Mouse (Mus musculus): Measurements from ENCODE around the gene Vars. TPM values are rescaled to one million over a fixed set of nuclear protein-coding genes. Genes with fewer than 3 reads are reported as not detected.

Vars gene
- total RNA-seq, 2 experiments from 2014 or later = 42.2 to 110 TPM

DNA sequence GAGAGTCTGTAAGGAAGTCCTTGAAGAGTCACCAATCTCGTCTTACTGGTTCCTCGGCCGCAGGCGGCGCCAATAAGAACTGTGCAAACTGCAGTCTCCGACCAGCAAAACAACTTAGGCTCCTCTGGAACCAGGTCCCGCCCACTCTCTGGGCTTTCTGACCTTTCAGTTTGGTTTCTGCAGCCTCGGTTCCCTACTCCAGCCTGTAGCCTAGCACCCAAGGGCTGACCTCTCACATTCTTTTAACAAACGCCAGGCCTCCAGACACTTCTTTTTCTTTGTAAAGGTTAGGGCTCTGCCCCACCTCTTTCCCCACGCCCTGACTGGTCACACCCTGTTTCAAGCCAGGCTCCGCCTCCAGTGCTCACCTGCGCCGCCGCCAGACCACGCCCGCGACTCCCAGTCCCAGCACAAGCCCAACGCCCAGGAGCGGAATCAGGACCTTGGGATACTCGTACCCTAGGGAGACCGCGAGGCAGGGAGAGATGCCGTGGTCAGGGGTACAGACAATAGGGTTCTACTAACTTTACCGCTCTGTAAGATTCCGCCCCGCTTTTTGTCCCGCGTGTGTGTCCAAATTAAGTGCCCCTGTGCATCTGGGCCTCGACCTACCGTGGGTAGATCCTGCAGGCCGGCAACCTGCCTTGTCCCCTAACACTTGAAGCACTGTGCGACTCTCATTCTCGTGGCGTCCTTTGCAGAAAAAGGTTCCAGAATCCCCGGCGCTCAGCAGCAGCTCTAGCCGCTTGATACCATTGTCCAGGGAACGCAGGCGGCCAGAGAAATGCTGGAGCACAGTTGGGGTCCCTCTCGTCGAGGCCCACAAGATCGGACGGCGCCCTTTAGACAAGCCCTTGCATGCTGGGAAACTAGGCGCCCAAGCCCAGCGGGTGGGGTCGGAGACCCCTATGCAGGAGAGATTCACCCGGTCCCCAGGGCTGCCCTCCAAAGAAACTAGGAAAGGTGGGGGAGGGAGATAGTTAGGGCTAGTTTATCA, 64.5 kb downstream of the Vars start, which contains the start of gene Ly6g6c:
Gene Ly6g6c, plus strand, starts transcription at position 438 of the 997 bp plus-strand sequence.
- peak; percentile 76 for ATAC-seq (ENCODE audit: poor library complexity, severe bottlenecking)

Other genes starting within 250 kb of the Vars start
Only the 30 nearest of the 45 such genes appear.
- 2.3 and 7.1 TPM in 2 replicates for gene Cfb, start 138.5 kb upstream of the Vars start, total RNA-seq (2015)
- 1.7 and 3.4 TPM in 2 replicates for gene Cfb, start 138.5 kb upstream of the Vars start, total RNA-seq (2017)
- 0.78 and 1.1 TPM in 2 replicates for gene Zbtb12, start 121.5 kb upstream of the Vars start, total RNA-seq (2015)
- 0.98 and 1.0 TPM in 2 replicates for gene Zbtb12, start 121.5 kb upstream of the Vars start, total RNA-seq (2017)
- not detected in 2 replicates for gene Gm20547, start 118.9 kb upstream of the Vars start, total RNA-seq (2015)
- gene Gm20547, start 118.9 kb upstream of the Vars start, total RNA-seq (2017) = 0.41 TPM in 1 of 2 replicates, not detected in the other
- gene C2, start 102.7 kb upstream of the Vars start, total RNA-seq (2015) = 1.0 and 1.3 TPM in 2 replicates
- 0.22 TPM in 1 of 2 replicates, not detected in the other for gene C2, start 102.7 kb upstream of the Vars start, total RNA-seq (2017)
- gene Ehmt2, start 102.5 kb upstream of the Vars start, total RNA-seq (2015) = 66.5 and 68.9 TPM in 2 replicates
- gene Ehmt2, start 102.5 kb upstream of the Vars start, total RNA-seq (2017) = 75.4 and 75.7 TPM in 2 replicates
- gene Slc44a4, start 86.5 kb upstream of the Vars start, total RNA-seq (2015) = 0.33 TPM in 1 of 2 replicates, not detected in the other
- 0.12 TPM in 1 of 2 replicates, not detected in the other for gene Slc44a4, start 86.5 kb upstream of the Vars start, total RNA-seq (2017)
- gene Neu1, start 69.7 kb upstream of the Vars start, total RNA-seq (2015) = 18.1 and 22.9 TPM in 2 replicates
- gene Neu1, start 69.7 kb upstream of the Vars start, total RNA-seq (2017) = 23.4 and 23.7 TPM in 2 replicates
- gene Hspa1b, start 41.7 kb upstream of the Vars start, total RNA-seq (2015) = 14.9 and 22.6 TPM in 2 replicates
- gene Hspa1b, start 41.7 kb upstream of the Vars start, total RNA-seq (2017) = 23.0 and 30.6 TPM in 2 replicates
- not detected in 2 replicates for gene Gm20481, start 31.1 kb upstream of the Vars start, total RNA-seq (2015)
- not detected in 2 replicates for gene Gm20481, start 31.1 kb upstream of the Vars start, total RNA-seq (2017)
- 10.8 and 12.4 TPM in 2 replicates for gene Hspa1a, start 28.8 kb upstream of the Vars start, total RNA-seq (2015)
- 29.2 and 32.0 TPM in 2 replicates for gene Hspa1a, start 28.8 kb upstream of the Vars start, total RNA-seq (2017)
- not detected in 2 replicates for gene Hspa1l, start 28.3 kb upstream of the Vars start, total RNA-seq (2015)
- gene Hspa1l, start 28.3 kb upstream of the Vars start, total RNA-seq (2017) = 0.22 TPM in 1 of 2 replicates, not detected in the other
- 85.8 and 141 TPM in 2 replicates for gene Lsm2, start 19.1 kb upstream of the Vars start, total RNA-seq (2015)
- 13.2 and 31.2 TPM in 2 replicates for gene Lsm2, start 19.1 kb upstream of the Vars start, total RNA-seq (2017)
- 0.07 TPM in 1 of 2 replicates, not detected in the other for gene Vwa7, start 15.6 kb downstream of the Vars start, total RNA-seq (2015)
- gene Vwa7, start 15.6 kb downstream of the Vars start, total RNA-seq (2017) = 0.11 TPM in 1 of 2 replicates, not detected in the other
- gene Sapcd1, start 27.0 kb downstream of the Vars start, total RNA-seq (2015) = 1.4 and 1.5 TPM in 2 replicates
- 0.22 TPM in 1 of 2 replicates, not detected in the other for gene Sapcd1, start 27.0 kb downstream of the Vars start, total RNA-seq (2017)
- gene Msh5, start 45.8 kb downstream of the Vars start, total RNA-seq (2015) = 7.4 and 7.5 TPM in 2 replicates
- 3.6 and 6.3 TPM in 2 replicates for gene Msh5, start 45.8 kb downstream of the Vars start, total RNA-seq (2017)
- gene Clic1, start 49.0 kb downstream of the Vars start, total RNA-seq (2015) = 415 and 463 TPM in 2 replicates
- gene Clic1, start 49.0 kb downstream of the Vars start, total RNA-seq (2017) = 386 and 405 TPM in 2 replicates
- gene Ddah2, start 58.0 kb downstream of the Vars start, total RNA-seq (2015) = 2.2 and 3.1 TPM in 2 replicates
- 1.2 and 2.7 TPM in 2 replicates for gene Ddah2, start 58.0 kb downstream of the Vars start, total RNA-seq (2017)
- not detected in 2 replicates for gene Ly6g6c, start 64.4 kb downstream of the Vars start, total RNA-seq (2015)
- gene Ly6g6c, start 64.4 kb downstream of the Vars start, total RNA-seq (2017) = not detected in 2 replicates
- gene Mpig6b, start 65.2 kb downstream of the Vars start, total RNA-seq (2015) = not detected in 2 replicates
- not detected in 2 replicates for gene Mpig6b, start 65.2 kb downstream of the Vars start, total RNA-seq (2017)
- gene Ly6g6e, start 75.9 kb downstream of the Vars start, total RNA-seq (2015) = not detected in 2 replicates
- gene Ly6g6e, start 75.9 kb downstream of the Vars start, total RNA-seq (2017) = not detected in 2 replicates
- not detected in 2 replicates for gene Ly6g6d, start 77.1 kb downstream of the Vars start, total RNA-seq (2015)
- not detected in 2 replicates for gene Ly6g6d, start 77.1 kb downstream of the Vars start, total RNA-seq (2017)
- gene Ly6g6f, start 84.6 kb downstream of the Vars start, total RNA-seq (2015) = not detected in 2 replicates
- not detected in 2 replicates for gene Ly6g6f, start 84.6 kb downstream of the Vars start, total RNA-seq (2017)
- 17.6 and 21.3 TPM in 2 replicates for gene Abhd16a, start 88.3 kb downstream of the Vars start, total RNA-seq (2015)
- 18.0 and 20.4 TPM in 2 replicates for gene Abhd16a, start 88.3 kb downstream of the Vars start, total RNA-seq (2017)
- gene Ly6g5c, start 107.3 kb downstream of the Vars start, total RNA-seq (2015) = not detected in 2 replicates
- gene Ly6g5c, start 107.3 kb downstream of the Vars start, total RNA-seq (2017) = not detected in 2 replicates
- gene Ly6g5b, start 114.4 kb downstream of the Vars start, total RNA-seq (2015) = 6.1 and 8.2 TPM in 2 replicates
- gene Ly6g5b, start 114.4 kb downstream of the Vars start, total RNA-seq (2017) = 1.4 and 1.8 TPM in 2 replicates
- gene Gpank1, start 120.5 kb downstream of the Vars start, total RNA-seq (2015) = 22.6 and 24.6 TPM in 2 replicates
- gene Gpank1, start 120.5 kb downstream of the Vars start, total RNA-seq (2017) = 48.5 and 50.0 TPM in 2 replicates
- 404 and 428 TPM in 2 replicates for gene Csnk2b, start 121.1 kb downstream of the Vars start, total RNA-seq (2015)
- gene Csnk2b, start 121.1 kb downstream of the Vars start, total RNA-seq (2017) = 323 and 362 TPM in 2 replicates
- gene D17H6S53E, start 125.4 kb downstream of the Vars start, total RNA-seq (2015) = 4.5 and 4.7 TPM in 2 replicates
- gene D17H6S53E, start 125.4 kb downstream of the Vars start, total RNA-seq (2017) = 13.0 and 26.1 TPM in 2 replicates
- 0.38 TPM in 1 of 2 replicates, not detected in the other for gene Apom, start 131.1 kb downstream of the Vars start, total RNA-seq (2015)
- 0.26 TPM in 1 of 2 replicates, not detected in the other for gene Apom, start 131.1 kb downstream of the Vars start, total RNA-seq (2017)
- gene Bag6, start 134.2 kb downstream of the Vars start, total RNA-seq (2015) = 87.9 and 91.7 TPM in 2 replicates
- 72.4 and 90.5 TPM in 2 replicates for gene Bag6, start 134.2 kb downstream of the Vars start, total RNA-seq (2017)